Mouse (Mus musculus) cerebellum, postnatal 10 days (tissue): ENCODE data around the gene Ank.
"Not testable (repeated sequence)": the region's sequence is repeated elsewhere in the genome, so short reads cannot be mapped to it uniquely, and the experiment has no call there.

Source experiments
- DNase-seq, 2 experiments: peaks; one replicate each; pipeline ENCODE4 v3.0.0; 2021; ENCODE audit warnings: mixed read lengths in 2 of 2

Gene Ank

GRCm38 (mm10) chr15:27466131-27467080 is at the start of gene Ank:
Gene Ank (plus strand): TSS chr15:27466677.
- DNase-seq = peak; percentile 88 to 91

- DNase-seq = no peak
These were observed 47.7 kb upstream of the Ank start for GRCm38 (mm10) chr15:27418566-27419331.

GRCm38 (mm10) chr15:27421531-27421930 is 44.9 kb upstream of the Ank start:
- no peak for DNase-seq

GRCm38 (mm10) chr15:27427581-27427980 is 38.9 kb upstream of the Ank start:
- DNase-seq = no peak

- DNase-seq = no peak
These were observed 36.2 kb upstream of the Ank start for GRCm38 (mm10) chr15:27430241-27430640.

- no peak for DNase-seq
These were observed 33.4 kb upstream of the Ank start for GRCm38 (mm10) chr15:27432851-27433615.

- DNase-seq = no peak
These were observed 31.1 kb upstream of the Ank start for GRCm38 (mm10) chr15:27435409-27435808.

GRCm38 (mm10) chr15:27436194-27436593 is 30.3 kb upstream of the Ank start:
- no peak for DNase-seq

- DNase-seq = no peak
These were observed 25.4 kb upstream of the Ank start for GRCm38 (mm10) chr15:27441053-27441452.

GRCm38 (mm10) chr15:27441529-27441928 is 24.9 kb upstream of the Ank start:
- no peak for DNase-seq

GRCm38 (mm10) chr15:27441951-27442350 is 24.5 kb upstream of the Ank start:
- DNase-seq = no peak

- DNase-seq = no peak
These were observed 21.6 kb upstream of the Ank start for GRCm38 (mm10) chr15:27444772-27445347.

- no peak for DNase-seq
These were observed 15.8 kb upstream of the Ank start for GRCm38 (mm10) chr15:27450689-27451088.

GRCm38 (mm10) chr15:27451760-27452159 is 14.7 kb upstream of the Ank start:
- no peak for DNase-seq

GRCm38 (mm10) chr15:27452496-27452895 is 14.0 kb upstream of the Ank start:
- DNase-seq = no peak

GRCm38 (mm10) chr15:27457001-27457400 is 9.5 kb upstream of the Ank start:
- DNase-seq = no peak

GRCm38 (mm10) chr15:27459781-27460180 is 6.7 kb upstream of the Ank start:
- not testable (repeated sequence) for DNase-seq

- peak; percentile 40 to 43 for DNase-seq
These were observed 4.9 kb upstream of the Ank start for GRCm38 (mm10) chr15:27461336-27462245.

GRCm38 (mm10) chr15:27463876-27464275 is 2.6 kb upstream of the Ank start:
- DNase-seq = no peak

- peak; percentile 70 for DNase-seq
These were observed 979 bp upstream of the Ank start for GRCm38 (mm10) chr15:27465391-27466005.

GRCm38 (mm10) chr15:27467081-27467491 is 609 bp downstream of the Ank start:
- no peak for DNase-seq
